ENCODE assay signal across 22 mouse cellular contexts in the genomic region with DNA sequence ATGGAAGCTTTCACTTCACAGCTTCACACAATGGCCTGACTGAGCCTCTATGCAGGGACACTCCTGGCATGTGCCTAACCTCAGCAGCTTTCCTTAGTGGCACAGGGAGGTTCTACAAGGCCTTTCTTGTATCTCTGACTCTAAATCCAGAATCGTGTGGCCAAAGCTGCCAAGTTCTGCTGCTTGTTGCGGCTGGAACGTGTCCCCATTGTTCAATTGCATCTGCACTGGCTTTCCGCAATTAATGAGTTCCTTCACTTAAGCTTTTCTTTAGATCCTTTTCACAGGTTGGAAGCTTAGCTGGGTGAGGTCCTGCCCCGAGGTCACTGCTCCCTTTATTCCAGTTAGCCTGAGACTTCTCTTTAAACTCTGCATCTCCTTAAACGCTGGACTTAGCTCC.
"Had no signal": no experiment of that assay in that cellular context is flagged by ENCODE, and none has a peak within 500 bp of the region (broad histone marks: within the 10 kb centered on the region; RNA-seq: fewer than 3 reads in every experiment).

No protein-coding gene starts in this region.

- H3K4me3 ChIP-seq: gastrocnemius, adult 2 months; heart, embryonic 10.5 days; heart, embryonic 12.5 days; hindbrain, embryonic 10.5 days; hindbrain, embryonic 12.5 days; intestine, embryonic 15.5 days; layer of hippocampus, adult 2 months; left cerebral cortex, adult 2 months; limb, embryonic 13.5 days; limb, embryonic 15.5 days; liver, embryonic 12.5 days had no signal

- H3K27me3 ChIP-seq: heart, embryonic 12.5 days; hindbrain, embryonic 12.5 days; intestine, embryonic 15.5 days; limb, embryonic 13.5 days; limb, embryonic 15.5 days had no signal

- H3K4me1 ChIP-seq: heart, embryonic 12.5 days; hindbrain, embryonic 12.5 days; limb, embryonic 13.5 days; limb, embryonic 15.5 days had no signal

- H3K36me3 ChIP-seq: heart, embryonic 10.5 days; heart, embryonic 12.5 days; hindbrain, embryonic 10.5 days; hindbrain, embryonic 12.5 days; intestine, embryonic 15.5 days; limb, embryonic 13.5 days; limb, embryonic 15.5 days; liver, embryonic 12.5 days had no signal

- DNase-seq: gastrocnemius, adult 2 months; gastrocnemius, postnatal 10 days; gastrocnemius, postnatal 25 days; heart, adult 18-20 months; heart, postnatal 10 days; heart, postnatal 4 days; kidney, adult 18-20 months; kidney, adult 8-10 months; kidney, postnatal 10 days; kidney, postnatal 25 days; kidney, postnatal 4 days; left cerebral cortex, postnatal 4 days had no signal

- H3K9me3 ChIP-seq: heart, embryonic 10.5 days; hindbrain, embryonic 10.5 days; hindbrain, embryonic 12.5 days; intestine, embryonic 15.5 days; limb, embryonic 15.5 days; liver, embryonic 12.5 days had no signal
